Comparison of ENCODE assay signal across 18 mouse cellular contexts in genomic region chr2:155265526-155265925, GRCm38 (mm10). TPM values are rescaled to one million over a fixed set of nuclear protein-coding genes. Genes with fewer than 3 reads are reported as not detected.
DNase-seq lines count a peak whose midpoint lies in the region; ATAC-seq lines count a peak whose summit lies in the region.
"Had no signal": no experiment of that assay in that cellular context is flagged by ENCODE, and none has a peak within 500 bp of the region (broad histone marks: within the 10 kb centered on the region; RNA-seq: fewer than 3 reads in every experiment).

No protein-coding gene starts in this region.

- no peak overlapping the region for H3K27ac ChIP-seq in heart, embryonic 14.5 days (replicated peaks in 1 of 2; ENCODE audit: control insufficient read depth in 1 of 2, insufficient read depth in 1 of 2, low read depth in 2 of 2, low read length in 2 of 2)
- no peak overlapping the region for H3K27ac ChIP-seq in heart, embryonic 10.5 days
- no peak overlapping the region for H3K27ac ChIP-seq in neural tube, embryonic 11.5 days (ENCODE audit: low read depth, low read length)
- H3K27ac ChIP-seq in neural tube, embryonic 15.5 days (replicated peaks): no peak overlapping the region
- H3K27ac ChIP-seq: embryonic facial prominence, embryonic 10.5 days; embryonic facial prominence, embryonic 12.5 days; forebrain, embryonic 13.5 days; forebrain, embryonic 15.5 days had no signal

- no peaks in the 10 kb centered on the region for H3K36me3 ChIP-seq in heart, embryonic 14.5 days (ENCODE audit: control insufficient read depth, insufficient read depth, low read length)
- H3K36me3 ChIP-seq in heart, embryonic 10.5 days: no peaks in the 10 kb centered on the region
- no peaks in the 10 kb centered on the region for H3K36me3 ChIP-seq in megakaryocyte, embryonic 14.5 days (replicated peaks; ENCODE audit: low read length)
- H3K36me3 ChIP-seq in neural tube, embryonic 11.5 days (ENCODE audit: control insufficient read depth, insufficient read depth, low read length): no peaks in the 10 kb centered on the region
- no peaks in the 10 kb centered on the region for H3K36me3 ChIP-seq in neural tube, embryonic 15.5 days
- H3K36me3 ChIP-seq: embryonic facial prominence, embryonic 10.5 days; embryonic facial prominence, embryonic 12.5 days; forebrain, embryonic 15.5 days had no signal

- H3K9ac ChIP-seq in heart, embryonic 14.5 days (ENCODE audit: low read length): no peak overlapping the region
- H3K9ac ChIP-seq in neural tube, embryonic 11.5 days (ENCODE audit: low read length): no peak overlapping the region
- no peak overlapping the region for H3K9ac ChIP-seq in neural tube, embryonic 15.5 days (replicated peaks)
- H3K9ac ChIP-seq: embryonic facial prominence, embryonic 12.5 days; forebrain, embryonic 13.5 days; forebrain, embryonic 15.5 days had no signal

- no peaks in the 10 kb centered on the region for H3K4me1 ChIP-seq in heart, embryonic 14.5 days (ENCODE audit: control insufficient read depth in 2 of 2, insufficient read depth in 2 of 2, low read length in 2 of 2)
- no peaks in the 10 kb centered on the region for H3K4me1 ChIP-seq in heart, embryonic 10.5 days
- peaks cover 12% of the 10 kb centered on the region for H3K4me1 ChIP-seq in megakaryocyte, embryonic 14.5 days
- H3K4me1 ChIP-seq in neural tube, embryonic 11.5 days (ENCODE audit: control insufficient read depth, insufficient read depth, low read length): no peaks in the 10 kb centered on the region
- H3K4me1 ChIP-seq in neural tube, embryonic 15.5 days: no peaks in the 10 kb centered on the region
- H3K4me1 ChIP-seq: embryonic facial prominence, embryonic 10.5 days; embryonic facial prominence, embryonic 12.5 days; forebrain, embryonic 13.5 days; forebrain, embryonic 15.5 days had no signal

- 83% methylated on average over 6 of the region's 6 CpGs for WGBS in heart, embryonic 14.5 days
- WGBS in heart, embryonic 10.5 days: 91% methylated on average over 6 of the region's 6 CpGs
- 91% methylated on average over 6 of the region's 6 CpGs for WGBS in neural tube, embryonic 11.5 days
- 95% methylated on average over 6 of the region's 6 CpGs for WGBS in neural tube, embryonic 15.5 days

- no peaks in the 10 kb centered on the region; the same call in 1 of the 2 replicates for H3K9me3 ChIP-seq in heart, embryonic 14.5 days (ENCODE audit: control insufficient read depth, low read length)
- H3K9me3 ChIP-seq in heart, embryonic 10.5 days: 0 out of 2 replicates have a peak, but pooled peaks cover 3% of the 10 kb centered on the region
- peaks cover 5% of the 10 kb centered on the region for H3K9me3 ChIP-seq in megakaryocyte, embryonic 14.5 days
- H3K9me3 ChIP-seq in neural tube, embryonic 11.5 days (ENCODE audit: control insufficient read depth, low read length): no peaks in the 10 kb centered on the region
- no peaks in the 10 kb centered on the region for H3K9me3 ChIP-seq in neural tube, embryonic 15.5 days (replicated peaks)
- H3K9me3 ChIP-seq: embryonic facial prominence, embryonic 10.5 days; embryonic facial prominence, embryonic 12.5 days; forebrain, embryonic 13.5 days; forebrain, embryonic 15.5 days had no signal

- no peak overlapping the region for H3K4me2 ChIP-seq in heart, embryonic 14.5 days (ENCODE audit: low read length)
- no peak overlapping the region for H3K4me2 ChIP-seq in neural tube, embryonic 11.5 days (ENCODE audit: low read depth)
- no peak overlapping the region for H3K4me2 ChIP-seq in neural tube, embryonic 15.5 days
- H3K4me2 ChIP-seq: embryonic facial prominence, embryonic 12.5 days; forebrain, embryonic 13.5 days; forebrain, embryonic 15.5 days had no signal

- no peak overlapping the region for H3K4me3 ChIP-seq in heart, embryonic 14.5 days (ENCODE audit: control insufficient read depth in 1 of 2, insufficient read depth in 1 of 2, low read depth in 1 of 2, low read length in 2 of 2)
- no peak overlapping the region for H3K4me3 ChIP-seq in heart, embryonic 10.5 days
- H3K4me3 ChIP-seq in megakaryocyte, embryonic 14.5 days (replicated peaks): peak overlapping the region; percentile 31
- no peak overlapping the region for H3K4me3 ChIP-seq in neural tube, embryonic 11.5 days (ENCODE audit: low read depth, low read length)
- H3K4me3 ChIP-seq in neural tube, embryonic 15.5 days (replicated peaks): no peak overlapping the region
- H3K4me3 ChIP-seq: embryonic facial prominence, embryonic 10.5 days; embryonic facial prominence, embryonic 12.5 days; forebrain, embryonic 13.5 days; forebrain, embryonic 15.5 days had no signal

- peak; percentile 35; the same call in 1 of the 2 replicates for ATAC-seq in heart, embryonic 14.5 days (ENCODE audit: insufficient number of reproducible peaks, insufficient read depth, low FRiP score, low read depth)
- no peak for ATAC-seq in megakaryocyte, adult 5-6 weeks (ENCODE audit: poor library complexity, severe bottlenecking)
- no peak for ATAC-seq in neural tube, embryonic 11.5 days (ENCODE audit: insufficient read depth, low FRiP score, low TSS enrichment)
- no peak for ATAC-seq in neural tube, embryonic 15.5 days (ENCODE audit: low FRiP score)
- ATAC-seq: forebrain, embryonic 13.5 days; forebrain, embryonic 15.5 days had no signal

- no peaks in the 10 kb centered on the region for H3K27me3 ChIP-seq in heart, embryonic 14.5 days (ENCODE audit: control insufficient read depth, insufficient read depth, low read length)
- no peaks in the 10 kb centered on the region for H3K27me3 ChIP-seq in heart, embryonic 10.5 days (ENCODE audit: insufficient read depth, poor library complexity, severe bottlenecking)
- peaks cover 2% of the 10 kb centered on the region for H3K27me3 ChIP-seq in megakaryocyte, embryonic 14.5 days (replicated peaks)
- no peaks in the 10 kb centered on the region for H3K27me3 ChIP-seq in neural tube, embryonic 11.5 days (ENCODE audit: control insufficient read depth, insufficient read depth, low read length)
- no peaks in the 10 kb centered on the region for H3K27me3 ChIP-seq in neural tube, embryonic 15.5 days (replicated peaks)
- H3K27me3 ChIP-seq: embryonic facial prominence, embryonic 12.5 days; forebrain, embryonic 13.5 days; forebrain, embryonic 15.5 days had no signal

- no peak for DNase-seq in heart, embryonic 10.5 days (ENCODE audit: low spot score)
- DNase-seq in neural tube, embryonic 11.5 days (ENCODE audit: low spot score): peak; percentile 8
- DNase-seq in adrenal gland, adult 8-10 months: no peak
- DNase-seq: adrenal gland, adult 2 months; adrenal gland, postnatal 14 days; adrenal gland, postnatal 36 days; cerebellum, adult 11-12 months; cerebellum, adult 9-10 months; cerebellum, postnatal 10 days; cerebellum, postnatal 25 days had no signal

RNA-seq across cellular contexts. Expression of gene Map1lc3a, which starts 10.6 kb away (rescaled TPM):
- polyA plus RNA-seq in heart, embryonic 14.5 days (2014; fragmentation: Nextera tagmentation; extraction: Ambion mirVana): 359 and 441 TPM in 2 replicates
- polyA plus RNA-seq in heart, embryonic 10.5 days (2016; fragmentation: Nextera tagmentation; extraction: Ambion mirVana): 140 and 172 TPM in 2 replicates
- 47.3 and 56.9 TPM in 2 replicates for polyA plus RNA-seq in megakaryocyte, embryonic 14.5 days (2012; ENCODE audit: insufficient read depth, low replicate concordance)
- total RNA-seq in megakaryocyte, adult 5-6 weeks (2015): 4.7 TPM in 2 replicates
- 0.51 and 1.3 TPM in 2 replicates for total RNA-seq in megakaryocyte, adult 5-6 weeks (2017)
- polyA plus RNA-seq in neural tube, embryonic 11.5 days (2014; fragmentation: Nextera tagmentation; extraction: Ambion mirVana): 186 and 191 TPM in 2 replicates
- polyA plus RNA-seq in neural tube, embryonic 15.5 days (2015; fragmentation: Nextera tagmentation; extraction: Ambion mirVana): 588 and 743 TPM in 2 replicates
- 100 to 1,000 TPM; 298 to 859 (median 554) TPM for total RNA-seq in adrenal gland, adult 8-10 months (2022)

RNA-seq across cellular contexts. Expression of gene Dynlrb1, which starts 29.2 kb away (rescaled TPM):
- 491 and 511 TPM in 2 replicates for polyA plus RNA-seq in heart, embryonic 14.5 days (2014; fragmentation: Nextera tagmentation; extraction: Ambion mirVana)
- 380 and 389 TPM in 2 replicates for polyA plus RNA-seq in heart, embryonic 10.5 days (2016; fragmentation: Nextera tagmentation; extraction: Ambion mirVana)
- polyA plus RNA-seq in megakaryocyte, embryonic 14.5 days (2012; ENCODE audit: insufficient read depth, low replicate concordance): 10.7 and 187 TPM in 2 replicates
- total RNA-seq in megakaryocyte, adult 5-6 weeks (2015): 365 and 368 TPM in 2 replicates
- 240 and 243 TPM in 2 replicates for total RNA-seq in megakaryocyte, adult 5-6 weeks (2017)
- 515 and 522 TPM in 2 replicates for polyA plus RNA-seq in neural tube, embryonic 11.5 days (2014; fragmentation: Nextera tagmentation; extraction: Ambion mirVana)
- polyA plus RNA-seq in neural tube, embryonic 15.5 days (2015; fragmentation: Nextera tagmentation; extraction: Ambion mirVana): 675 and 765 TPM in 2 replicates
- 100 to 1,000 TPM; 209 to 378 (median 290) TPM for total RNA-seq in adrenal gland, adult 8-10 months (2022)
